In genomic region chr3:27155856-27156593, GRCm38 (mm10) we compare ENCODE assay signal across 9 mouse cellular contexts. TPM values are rescaled to one million over a fixed set of nuclear protein-coding genes. Genes with fewer than 3 reads are reported as not detected.
DNase-seq lines count a peak whose midpoint lies in the region; ATAC-seq and TF ChIP-seq lines count a peak whose summit lies in the region.
"Had no signal": no experiment of that assay in that cellular context is flagged by ENCODE, and none has a peak within 500 bp of the region (broad histone marks: within the 10 kb centered on the region; RNA-seq: fewer than 3 reads in every experiment).

No protein-coding gene starts in this region.

- H3K9ac ChIP-seq in limb, embryonic 15.5 days, result no peak overlapping the region

- peaks cover 22% of the 10 kb centered on the region for H3K79me2 ChIP-seq in myocyte (ENCODE audit: control insufficient read depth, insufficient read depth)

- H3K36me3 ChIP-seq in limb, embryonic 15.5 days, result no peaks in the 10 kb centered on the region
- H3K36me3 ChIP-seq in limb, embryonic 10.5 days, result peaks cover 7% of the 10 kb centered on the region; the same call in 1 of the 2 replicates
- H3K36me3 ChIP-seq in myocyte (ENCODE audit: control insufficient read depth, insufficient read depth), result no peaks in the 10 kb centered on the region

- H3K4me3 ChIP-seq in limb, embryonic 15.5 days, result no peak overlapping the region
- H3K4me3 ChIP-seq in limb, embryonic 10.5 days, result no peak overlapping the region
- no peak overlapping the region for H3K4me3 ChIP-seq in myocyte
- H3K4me3 ChIP-seq: forebrain, embryonic 13.5 days had no signal

- peak; percentile 74 for DNase-seq in heart, adult 11 months
- no peak for DNase-seq in heart, postnatal 4 days
- no peak for DNase-seq in limb, embryonic 10.5 days (ENCODE audit: low spot score)
- DNase-seq in kidney, postnatal 14 days, result peak; percentile 21
- DNase-seq in left cerebral cortex, adult 8-10 months (ENCODE audit: low spot score in 2 of 2), result no peak

- H3ac ChIP-seq in myocyte (ENCODE audit: control insufficient read depth, insufficient read length), result no peak overlapping the region

- H3K27me3 ChIP-seq in limb, embryonic 15.5 days, result no peaks in the 10 kb centered on the region
- no peaks in the 10 kb centered on the region for H3K27me3 ChIP-seq in limb, embryonic 10.5 days (ENCODE audit: low read depth, poor library complexity, severe bottlenecking)
- H3K27me3 ChIP-seq in myocyte (ENCODE audit: control insufficient read depth, insufficient read depth, insufficient read length), result no peaks in the 10 kb centered on the region
- H3K27me3 ChIP-seq: forebrain, embryonic 13.5 days had no signal

- peaks cover 25% of the 10 kb centered on the region for H3K4me1 ChIP-seq in limb, embryonic 15.5 days
- H3K4me1 ChIP-seq in limb, embryonic 10.5 days, result peaks cover 22% of the 10 kb centered on the region

- no peak for ATAC-seq in limb, embryonic 15.5 days (ENCODE audit: insufficient number of reproducible peaks, low FRiP score, low TSS enrichment, low read depth)
- no peak for ATAC-seq in inflammation-experienced regulatory T-cells, adult 6 months
- ATAC-seq: forebrain, embryonic 13.5 days had no signal

- no peak for TF ChIP-seq POLR2A in myocyte (IDR thresholded peaks at IDR 0.05; ENCODE audit: insufficient read length, low read depth)

- no peaks in the 10 kb centered on the region for H3K9me3 ChIP-seq in limb, embryonic 15.5 days
- H3K9me3 ChIP-seq in limb, embryonic 10.5 days (replicated peaks), result no peaks in the 10 kb centered on the region
- H3K9me3 ChIP-seq: forebrain, embryonic 13.5 days had no signal

- 71% methylated on average over 9 of the region's 9 CpGs for WGBS in limb, embryonic 15.5 days
- 74% methylated on average over 9 of the region's 9 CpGs for WGBS in limb, embryonic 10.5 days

- no peak overlapping the region for H3K4me2 ChIP-seq in limb, embryonic 15.5 days
- H3K4me2 ChIP-seq in myocyte (ENCODE audit: low read depth), result peak overlapping the region; percentile 93
- H3K4me2 ChIP-seq: forebrain, embryonic 13.5 days had no signal

- H3K27ac ChIP-seq in limb, embryonic 15.5 days, result peak overlapping the region; percentile 81; the same call in 1 of the 2 replicates
- no peak overlapping the region for H3K27ac ChIP-seq in limb, embryonic 10.5 days

TF ChIP-seq in myocyte, 11 proteins besides CTCF, POLR2A, EP300 and RAD21:
- TF ChIP-seq MAX (IDR thresholded peaks at IDR 0.05; ENCODE audit: low read depth) (no peak), SRF (IDR thresholded peaks at IDR 0.05; ENCODE audit: control insufficient read depth, insufficient read length, low read depth) (no peak), E2F4 (IDR thresholded peaks at IDR 0.05; ENCODE audit: insufficient read depth) (no peak), REST (IDR thresholded peaks at IDR 0.05; ENCODE audit: insufficient read depth, insufficient read length) (no peak), MYOD1 (IDR thresholded peaks at IDR 0.05; ENCODE audit: control insufficient read depth in 1 of 3, insufficient read length in 2 of 3, low read depth in 2 of 3) (no peak), TCF12 (IDR thresholded peaks at IDR 0.05; ENCODE audit: insufficient read depth, poor library complexity, severe bottlenecking) (no peak), TCF3 (IDR thresholded peaks at IDR 0.05; ENCODE audit: insufficient read length, low read depth) (no peak), MYOG (IDR thresholded peaks at IDR 0.05; ENCODE audit: control insufficient read depth in 1 of 3, insufficient read depth in 1 of 3, insufficient read length in 2 of 3, low read depth in 2 of 3) (no peak), CEBPB (IDR thresholded peaks at IDR 0.05; ENCODE audit: insufficient read depth, poor library complexity, severe bottlenecking) (no peak), POLR2AphosphoS2 (IDR thresholded peaks at IDR 0.05; ENCODE audit: insufficient read length, low read depth) (no peak), USF1 (IDR thresholded peaks at IDR 0.05; ENCODE audit: low read depth) (no peak)

RNA-seq across cellular contexts. Expression of gene Ect2, which starts 2.3 kb away (rescaled TPM):
- total RNA-seq in heart, postnatal 4 days (2021), result 10 to 100 TPM; 28.3 to 31.0 TPM
- 33.9 and 34.8 TPM in 2 replicates for polyA plus RNA-seq in limb, embryonic 15.5 days (2015; fragmentation: Nextera tagmentation; extraction: Ambion mirVana)
- polyA plus RNA-seq in limb, embryonic 10.5 days (2016; fragmentation: Nextera tagmentation; extraction: Ambion mirVana), result 72.0 and 80.2 TPM in 2 replicates
- 6.6 TPM for polyA plus RNA-seq in myocyte (2012; fragmentation: generic; extraction: Trizol)
- 10 to 100 TPM in 1 of 3 experiments, 1 to 10 TPM in 2; 4.0 to 37.2 (median 6.3) TPM for polyA plus RNA-seq in inflammation-experienced regulatory T-cells, adult 6 months (2017; shearing (Covaris generic))
- under 1 TPM; 0.50 to 0.99 (median 0.62) TPM for total RNA-seq in left cerebral cortex, adult 8-10 months (2022)

RNA-seq across cellular contexts. Expression of gene Nceh1, which starts 26.7 kb away (rescaled TPM):
- total RNA-seq in heart, postnatal 4 days (2021), result 100 to 1,000 TPM; 111 to 114 TPM
- polyA plus RNA-seq in limb, embryonic 15.5 days (2015; fragmentation: Nextera tagmentation; extraction: Ambion mirVana), result 3.6 and 5.4 TPM in 2 replicates
- polyA plus RNA-seq in limb, embryonic 10.5 days (2016; fragmentation: Nextera tagmentation; extraction: Ambion mirVana), result 3.0 and 3.8 TPM in 2 replicates
- 6.2 TPM for polyA plus RNA-seq in myocyte (2012; fragmentation: generic; extraction: Trizol)
- polyA plus RNA-seq in inflammation-experienced regulatory T-cells, adult 6 months (2017; shearing (Covaris generic)), result 10 to 100 TPM; 21.0 to 33.3 (median 22.7) TPM
- total RNA-seq in left cerebral cortex, adult 8-10 months (2022), result 100 to 1,000 TPM; 113 to 126 (median 120) TPM

Comparison
In these comparisons a context has a peak if more than half of its experiments do, and no peak if none do; other contexts are left out.
1. DNase-seq: peak in heart, adult 11 months (single experiment) and kidney, postnatal 14 days (single experiment); none in heart, postnatal 4 days (single experiment), limb, embryonic 10.5 days (single experiment) and left cerebral cortex, adult 8-10 months (0 of 2).